In genomic region chr11:59290702-59291303, GRCm38 (mm10) we compare ENCODE assay signal across 9 mouse cellular contexts. TPM values are rescaled to one million over a fixed set of nuclear protein-coding genes. Genes with fewer than 3 reads are reported as not detected.
DNase-seq lines count a peak whose midpoint lies in the region; ATAC-seq and TF ChIP-seq lines count a peak whose summit lies in the region.
"Had no signal": no experiment of that assay in that cellular context is flagged by ENCODE, and none has a peak within 500 bp of the region (broad histone marks: within the 10 kb centered on the region; RNA-seq: fewer than 3 reads in every experiment).

Gene Wnt3a (minus strand): TSS chr11:59290752.

- H3K9me3 ChIP-seq in lung, embryonic 16.5 days (ENCODE audit: control insufficient read depth, low read length) = no peaks in the 10 kb centered on the region
- no peaks in the 10 kb centered on the region for H3K9me3 ChIP-seq in forebrain, embryonic 12.5 days
- H3K9me3 ChIP-seq in intestine, postnatal 0 days (ENCODE audit: control insufficient read depth) = no peaks in the 10 kb centered on the region
- H3K9me3 ChIP-seq in stomach, embryonic 15.5 days = no peaks in the 10 kb centered on the region

- WGBS in lung, embryonic 16.5 days = 1% methylated on average over 19 of the region's 60 CpGs
- WGBS in forebrain, embryonic 12.5 days = 2% methylated on average over 36 of the region's 60 CpGs
- WGBS in intestine, postnatal 0 days = 2% methylated on average over 45 of the region's 60 CpGs
- WGBS in stomach, embryonic 15.5 days = under 1% methylated on average over 36 of the region's 60 CpGs

- peaks cover 79% of the 10 kb centered on the region for H3K27me3 ChIP-seq in lung, embryonic 16.5 days (ENCODE audit: control insufficient read depth, insufficient read depth, low read depth, low read length)
- H3K27me3 ChIP-seq in forebrain, embryonic 12.5 days = peaks cover 92% of the 10 kb centered on the region
- H3K27me3 ChIP-seq in intestine, postnatal 0 days (replicated peaks; ENCODE audit: control insufficient read depth, insufficient read depth, low read length) = peaks cover 77% of the 10 kb centered on the region
- peaks cover 84% of the 10 kb centered on the region for H3K27me3 ChIP-seq in stomach, embryonic 15.5 days (replicated peaks)

- H3K9ac ChIP-seq in lung, embryonic 16.5 days (ENCODE audit: low read length) = no peak within 1 kb of the TSS
- no peak within 1 kb of the TSS for H3K9ac ChIP-seq in forebrain, embryonic 12.5 days
- no peak within 1 kb of the TSS for H3K9ac ChIP-seq in intestine, postnatal 0 days (ENCODE audit: low read depth, low read length)
- H3K9ac ChIP-seq in stomach, embryonic 15.5 days = no peak within 1 kb of the TSS

- H3K4me2 ChIP-seq in lung, embryonic 16.5 days (ENCODE audit: low read depth, low read length) = peak within 1 kb of the TSS; percentile 62
- H3K4me2 ChIP-seq in forebrain, embryonic 12.5 days = peak within 1 kb of the TSS; percentile 49
- H3K4me2 ChIP-seq in intestine, postnatal 0 days (replicated peaks; ENCODE audit: low read depth) = peak within 1 kb of the TSS; percentile 48
- peak within 1 kb of the TSS; percentile 66 for H3K4me2 ChIP-seq in stomach, embryonic 15.5 days

- H3K27ac ChIP-seq in lung, embryonic 16.5 days (ENCODE audit: low read length) = no peak within 1 kb of the TSS
- peak within 1 kb of the TSS; percentile 25; the same call in 1 of the 2 replicates for H3K27ac ChIP-seq in forebrain, embryonic 12.5 days
- H3K27ac ChIP-seq in intestine, postnatal 0 days (ENCODE audit: low read depth, low read length) = no peak within 1 kb of the TSS
- H3K27ac ChIP-seq in stomach, embryonic 15.5 days = no peak within 1 kb of the TSS

- TF ChIP-seq CTCF in intestine, postnatal 0 days (IDR thresholded peaks at IDR 0.05; ENCODE audit: low read depth) = no peak

- peaks cover 5% of the 10 kb centered on the region for H3K4me1 ChIP-seq in lung, embryonic 16.5 days (replicated peaks; ENCODE audit: control insufficient read depth, insufficient read depth, low read length)
- peaks cover 16% of the 10 kb centered on the region for H3K4me1 ChIP-seq in forebrain, embryonic 12.5 days
- no peaks in the 10 kb centered on the region for H3K4me1 ChIP-seq in intestine, postnatal 0 days (replicated peaks; ENCODE audit: control insufficient read depth, insufficient read depth, low read length)
- peaks cover 12% of the 10 kb centered on the region; the same call in 1 of the 2 replicates for H3K4me1 ChIP-seq in stomach, embryonic 15.5 days

- peak within 1 kb of the TSS; percentile 45 for H3K4me3 ChIP-seq in lung, embryonic 16.5 days (ENCODE audit: low read length)
- peak within 1 kb of the TSS; percentile 33 for H3K4me3 ChIP-seq in forebrain, embryonic 12.5 days (replicated peaks)
- peak within 1 kb of the TSS; percentile 20; the same call in 1 of the 2 replicates for H3K4me3 ChIP-seq in intestine, postnatal 0 days (ENCODE audit: low read depth, low read length)
- H3K4me3 ChIP-seq in stomach, embryonic 15.5 days (replicated peaks) = peak within 1 kb of the TSS; percentile 36

- no peaks in the 10 kb centered on the region for H3K36me3 ChIP-seq in lung, embryonic 16.5 days (ENCODE audit: control insufficient read depth, insufficient read depth, low read length)
- H3K36me3 ChIP-seq in forebrain, embryonic 12.5 days (replicated peaks) = no peaks in the 10 kb centered on the region
- H3K36me3 ChIP-seq in intestine, postnatal 0 days (ENCODE audit: control insufficient read depth, insufficient read depth) = no peaks in the 10 kb centered on the region
- H3K36me3 ChIP-seq in stomach, embryonic 15.5 days = no peaks in the 10 kb centered on the region

- DNase-seq in lung, postnatal 4 days = no peak
- DNase-seq in thymus, postnatal 36 days = no peak
- DNase-seq in cerebellum, adult 11 months = no peak
- DNase-seq: cerebellum, adult 9-11 months; left cerebral cortex, postnatal 4 days had no signal

- ATAC-seq in lung, embryonic 16.5 days (ENCODE audit: low read depth) = peak; percentile 39; the same call in 1 of the 2 replicates
- no peak for ATAC-seq in forebrain, embryonic 12.5 days (ENCODE audit: low FRiP score)
- ATAC-seq in intestine, postnatal 0 days = no peak
- ATAC-seq in stomach, embryonic 15.5 days (ENCODE audit: insufficient read depth, low FRiP score, low read depth) = no peak

RNA-seq across cellular contexts. Expression of gene Wnt3a, which starts in this region (rescaled TPM):
- 0.48 and 0.55 TPM in 2 replicates for polyA plus RNA-seq in lung, embryonic 16.5 days (2015; fragmentation: Nextera tagmentation; extraction: Ambion mirVana)
- polyA plus RNA-seq in forebrain, embryonic 12.5 days (2016; fragmentation: Nextera tagmentation; extraction: Ambion mirVana) = 4.9 and 6.8 TPM in 2 replicates
- not detected in 2 replicates for polyA plus RNA-seq in intestine, postnatal 0 days (2015; fragmentation: Nextera tagmentation; extraction: Ambion mirVana)
- polyA plus RNA-seq in stomach, embryonic 15.5 days (2015; fragmentation: Nextera tagmentation; extraction: Ambion mirVana) = 0.15 and 0.23 TPM in 2 replicates

Comparison
In these comparisons a context has a peak if more than half of its experiments do, and no peak if none do; other contexts are left out.
1. Peak in ATAC-seq, H3K4me3 ChIP-seq and H3K4me2 ChIP-seq in lung, embryonic 16.5 days; RNA of the gene not detected or under 1 TPM.